Mouse (Mus musculus): ENCODE results near the gene Ctsa.

Ctsa gene

GRCm38 (mm10) chr2:164804533-164805331 is 27.9 kb upstream of the Ctsa start, which contains the start of the genes Acot8 and Zswim3:
Acot8 (minus strand) TSS chr2:164804882.
Zswim3 (plus strand) TSS chr2:164805098.
- peak; percentile 97 for DNase-seq (ENCODE audit: low read depth, low spot score)

DNA sequence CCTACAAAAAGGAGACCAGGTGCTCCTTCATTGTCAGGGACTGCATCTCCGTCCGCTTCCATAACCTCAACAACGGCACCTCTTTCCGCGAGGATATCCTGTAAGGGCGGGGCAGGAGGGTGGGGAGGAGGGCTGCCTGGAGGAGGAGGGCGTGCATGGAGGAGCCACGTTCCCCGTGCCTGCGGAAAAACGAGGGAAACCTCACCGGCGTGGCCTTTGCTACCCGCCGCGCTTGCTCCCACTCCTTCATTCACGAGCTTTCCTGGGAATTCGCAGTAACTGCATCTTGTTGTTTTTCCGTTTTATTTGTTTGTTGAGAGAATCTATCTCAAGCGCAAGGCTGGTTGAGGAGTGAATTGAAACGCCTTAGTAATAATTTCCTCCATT is 27.3 kb upstream of the Ctsa start:
- no peak for DNase-seq (ENCODE audit: low read depth, low spot score)

GRCm38 (mm10) chr2:164806614-164807013 is 26.1 kb upstream of the Ctsa start:
- DNase-seq (ENCODE audit: low read depth, low spot score): no peak

GRCm38 (mm10) chr2:164813557-164813956 is 19.1 kb upstream of the Ctsa start:
- no peak for DNase-seq (ENCODE audit: low read depth, low spot score)

DNA sequence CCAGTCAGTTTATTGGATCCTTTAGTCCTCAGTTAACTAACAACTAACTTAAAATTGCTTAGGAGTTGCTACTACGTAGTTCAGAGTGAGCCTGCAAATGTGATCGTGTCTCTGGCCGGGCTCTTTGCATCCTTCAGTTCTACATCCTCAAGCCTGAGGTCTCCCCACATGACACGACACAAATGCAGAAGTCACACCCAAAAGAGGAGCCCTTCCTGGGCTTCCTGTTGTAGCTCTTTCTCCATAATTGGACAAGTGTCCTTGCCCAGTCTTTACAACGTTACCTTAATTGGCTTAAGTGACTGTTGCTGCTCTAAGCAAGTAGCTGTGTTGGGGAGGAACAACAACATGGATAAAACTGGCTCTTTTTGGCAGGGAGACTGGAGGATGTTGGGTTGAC is 17.3 kb upstream of the Ctsa start:
- no peak for DNase-seq (ENCODE audit: low read depth, low spot score)

- no peak for DNase-seq (ENCODE audit: low read depth, low spot score)
Observed at GRCm38 (mm10) chr2:164815821-164816220, 16.9 kb upstream of the Ctsa start.

DNA sequence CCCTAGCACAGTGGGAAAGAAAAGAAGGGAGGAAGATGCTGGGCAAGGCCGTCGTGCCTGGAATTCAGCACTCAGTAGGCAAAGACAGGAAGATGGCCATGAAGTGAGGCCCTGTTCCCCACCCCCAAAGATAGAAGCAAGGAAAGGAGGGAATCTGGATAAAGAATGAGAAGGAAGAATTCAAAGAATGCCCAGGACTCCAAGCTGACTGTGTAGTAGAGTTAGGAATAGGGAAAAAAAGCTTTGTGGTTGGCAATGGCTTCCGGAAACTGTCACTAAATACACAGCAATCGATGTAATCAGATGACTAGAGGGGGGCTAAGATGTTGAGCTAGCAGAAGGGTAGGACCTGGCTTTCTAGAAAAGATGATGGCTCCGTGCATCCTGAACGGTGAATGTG is 15.5 kb upstream of the Ctsa start:
- no peak for DNase-seq (ENCODE audit: low read depth, low spot score)

GRCm38 (mm10) chr2:164817703-164818102 is 15.0 kb upstream of the Ctsa start:
- DNase-seq (ENCODE audit: low read depth, low spot score): no peak

GRCm38 (mm10) chr2:164821060-164821459 is 11.6 kb upstream of the Ctsa start:
- DNase-seq (ENCODE audit: low read depth, low spot score): no peak

DNA sequence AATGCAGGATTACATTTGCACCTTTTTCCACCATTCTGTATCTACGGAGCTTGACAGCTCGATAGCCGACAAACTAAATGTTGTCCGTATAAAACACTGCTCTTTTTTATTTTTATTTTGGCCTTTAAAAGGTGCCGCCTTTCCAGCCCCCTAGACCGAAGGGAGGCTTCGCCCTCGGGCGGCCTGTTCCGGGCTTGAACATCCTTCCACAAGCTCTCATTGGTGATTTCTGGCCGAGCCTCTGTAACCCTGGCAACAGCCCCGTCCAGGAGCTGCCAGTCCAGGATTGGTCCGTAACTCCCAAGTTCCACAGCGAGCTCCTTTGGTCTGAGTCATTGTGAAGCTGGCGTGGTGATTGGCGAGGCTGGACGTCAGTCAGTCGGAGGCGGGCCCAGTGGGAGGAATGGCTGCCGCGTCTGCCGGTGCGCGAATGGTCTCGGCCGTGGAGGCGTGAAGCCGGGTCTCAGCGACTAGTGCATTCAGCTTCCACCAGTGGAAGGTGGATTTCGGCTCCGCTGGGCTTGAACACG is 10.0 kb upstream of the Ctsa start, which contains the start of gene Zswim1:
Zswim1 (plus strand) TSS at position 51 of the 530 bp plus-strand sequence.
- peak; percentile 94 for DNase-seq (ENCODE audit: low read depth, low spot score)

DNA sequence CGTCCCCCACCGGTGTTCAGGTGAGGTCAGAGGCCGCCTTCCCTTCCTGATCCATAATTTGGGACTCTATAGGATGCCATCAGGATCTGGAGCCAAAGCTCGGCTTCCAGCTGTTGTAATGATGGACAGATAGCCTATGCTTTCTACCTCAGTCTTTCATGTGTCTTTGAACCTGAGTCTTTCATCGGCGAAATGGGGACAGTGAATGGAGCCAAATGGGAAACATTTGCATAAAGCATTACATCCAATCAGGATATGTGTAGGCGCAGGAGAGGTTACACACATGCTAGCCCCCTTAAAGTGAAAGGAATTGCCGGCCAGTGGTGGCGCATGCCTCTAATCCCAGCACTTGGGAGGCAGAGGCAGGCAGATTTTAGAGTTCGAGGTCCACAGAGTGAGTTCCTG is 9.5 kb upstream of the Ctsa start:
- no peak for DNase-seq (ENCODE audit: low read depth, low spot score)

DNA sequence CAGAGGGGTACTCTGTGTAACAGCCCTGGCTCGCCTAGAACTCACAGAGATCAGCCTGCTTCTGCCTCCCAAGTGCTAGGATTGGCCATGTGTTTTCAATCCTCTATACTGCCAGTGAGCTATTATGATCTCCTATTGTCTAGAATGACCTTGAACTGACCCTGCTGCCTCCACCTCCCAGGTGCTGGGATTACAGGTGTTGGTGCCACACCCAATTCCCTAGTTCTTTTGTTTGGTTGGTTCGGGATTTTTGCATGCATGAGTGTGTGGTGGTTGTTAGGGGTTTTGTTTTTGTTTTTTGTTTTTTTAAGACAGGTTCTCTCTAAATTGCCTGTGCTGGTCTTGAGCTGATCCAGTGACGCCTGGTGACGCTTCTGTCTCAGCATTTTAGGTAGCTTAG is 8.7 kb upstream of the Ctsa start:
- no peak for DNase-seq (ENCODE audit: low read depth, low spot score)

GRCm38 (mm10) chr2:164825521-164825920 is 7.2 kb upstream of the Ctsa start:
- no peak for DNase-seq (ENCODE audit: low read depth, low spot score)

GRCm38 (mm10) chr2:164827146-164827850 is 5.4 kb upstream of the Ctsa start:
- DNase-seq (ENCODE audit: low read depth, low spot score): no peak

- no peak for DNase-seq (ENCODE audit: low read depth, low spot score)
Observed at GRCm38 (mm10) chr2:164828437-164828836, 4.2 kb upstream of the Ctsa start, which contains the start of gene Spata25. Spata25 (minus strand) TSS chr2:164828537.

DNA sequence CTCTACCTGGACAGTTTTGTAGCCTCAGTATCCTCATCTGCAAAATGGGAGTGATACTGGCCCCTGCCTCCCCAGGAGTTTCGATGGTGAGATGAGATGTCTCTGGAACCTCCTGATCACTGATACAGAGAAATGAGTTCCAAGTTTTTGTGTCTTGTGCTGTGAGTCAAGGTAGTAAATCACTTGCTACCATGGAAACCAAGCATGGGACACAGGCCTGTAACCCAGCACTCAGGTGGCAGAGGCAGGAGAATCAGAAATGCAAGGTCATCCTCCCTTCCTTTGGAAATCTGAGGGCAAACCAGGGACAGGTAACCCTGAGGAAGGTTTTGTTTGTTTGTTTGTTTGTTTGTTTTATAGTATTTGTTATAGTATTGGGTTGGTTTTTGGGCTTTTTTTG is 3.6 kb upstream of the Ctsa start:
- DNase-seq (ENCODE audit: low read depth, low spot score): no peak

- DNase-seq (ENCODE audit: low read depth, low spot score): no peak
Observed at GRCm38 (mm10) chr2:164831029-164831428, 1.6 kb upstream of the Ctsa start.

DNA sequence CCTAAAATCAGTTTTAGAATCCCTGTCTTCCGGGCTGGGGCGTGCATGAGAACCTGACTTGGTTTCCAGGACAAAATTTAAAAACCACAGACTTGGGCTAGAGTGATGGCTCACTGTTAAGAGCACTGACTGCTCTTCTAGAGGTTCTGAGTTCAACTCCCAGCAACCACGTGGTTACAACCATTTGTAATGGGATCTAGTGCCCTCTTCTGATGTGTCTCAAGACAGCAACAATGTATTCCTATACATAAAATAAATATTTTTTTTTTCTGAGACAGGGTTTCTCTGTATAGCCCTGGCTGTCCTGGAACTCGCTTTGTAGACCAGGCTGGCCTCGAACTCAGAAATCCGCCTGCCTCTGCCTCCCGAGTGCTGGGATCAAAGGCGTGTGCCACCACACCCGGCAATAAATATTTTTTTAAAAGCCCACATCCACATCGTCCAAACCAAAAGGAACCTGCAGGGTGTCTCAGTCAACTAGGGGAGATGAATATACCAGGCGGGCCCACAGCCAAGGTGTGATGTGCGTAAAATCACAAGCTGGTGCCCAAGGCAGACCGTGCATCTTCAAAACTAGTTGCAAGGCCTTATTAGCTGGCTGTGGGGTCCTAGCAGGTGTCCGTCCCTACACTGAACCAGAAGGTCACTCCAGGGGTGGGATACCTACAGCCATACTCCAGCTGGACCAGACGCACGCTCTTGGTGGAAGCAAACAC is 483 bp upstream of the Ctsa start:
- no peak for DNase-seq (ENCODE audit: low read depth, low spot score)

GRCm38 (mm10) chr2:164833314-164833959 is 764 bp downstream of the Ctsa start, which contains the start of gene Neurl2:
Neurl2 (minus strand) TSS chr2:164833456.
- peak; percentile 91 for DNase-seq (ENCODE audit: low read depth, low spot score)

DNA sequence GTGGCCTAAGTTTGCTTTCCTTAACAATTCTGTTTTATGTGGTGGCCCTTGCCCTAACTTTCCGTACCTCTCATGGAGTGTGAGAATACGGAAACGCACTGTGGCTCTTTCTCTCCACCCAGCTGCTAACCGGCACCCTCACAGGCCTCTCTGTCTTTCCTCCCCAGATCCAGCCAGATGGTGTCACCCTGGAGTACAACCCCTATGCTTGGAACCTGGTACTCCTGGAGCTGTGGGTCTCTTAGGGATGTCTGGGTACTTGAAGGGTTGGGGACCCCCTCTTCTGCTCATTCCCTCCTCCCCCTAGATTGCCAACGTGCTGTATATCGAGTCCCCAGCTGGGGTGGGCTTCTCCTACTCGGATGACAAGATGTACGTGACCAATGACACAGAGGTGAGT is 1.9 kb downstream of the Ctsa start:
- no peak for DNase-seq (ENCODE audit: low read depth, low spot score)

DNA sequence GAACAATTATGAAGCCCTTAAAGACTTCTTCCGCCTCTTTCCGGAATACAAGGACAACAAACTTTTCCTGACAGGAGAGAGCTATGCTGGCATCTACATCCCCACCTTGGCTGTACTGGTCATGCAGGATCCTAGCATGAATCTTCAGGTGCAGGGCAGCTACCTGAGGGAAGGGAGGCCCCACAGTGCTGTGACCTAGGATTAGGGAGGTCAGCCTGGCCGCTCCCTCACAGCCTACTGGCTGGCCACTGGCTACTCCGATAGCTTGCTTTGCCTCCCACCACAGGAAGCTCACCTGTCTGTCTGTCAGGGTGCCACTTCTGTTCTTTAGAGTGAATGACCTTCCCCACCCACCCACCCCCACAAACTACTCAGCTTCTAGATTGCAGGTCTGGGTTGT is 2.5 kb downstream of the Ctsa start:
- no peak for DNase-seq (ENCODE audit: low read depth, low spot score)
